Mouse (Mus musculus) megakaryocyte, embryonic 14.5 days (primary cell): Measurements from ENCODE around the gene P3h3.

Experiments
- FLI1 ChIP-seq: IDR thresholded peaks from 2 replicates; pipeline ENCODE4 v1.6.1; 2012; ENCODE audit warnings: low read length, inconsistent platforms, mixed read lengths
- GATA1 ChIP-seq: IDR thresholded peaks from 3 replicates; pipeline ENCODE4 v1.6.1; 2012; ENCODE audit warnings: mixed read lengths, low read length, inconsistent platforms, borderline replicate concordance

- no peak for TF ChIP-seq GATA1
- no peak for TF ChIP-seq FLI1
These were observed 49.6 kb downstream of the P3h3 start for GRCm38 (mm10) chr6:124807986-124808357.
